Mouse (Mus musculus): ENCODE data around the gene Cldn34b3. TPM values are rescaled to one million over a fixed set of nuclear protein-coding genes. Genes with fewer than 3 reads are reported as not detected.
"Not testable (repeated sequence)": the region's sequence is repeated elsewhere in the genome, so short reads cannot be mapped to it uniquely, and the experiment has no call there.

Cldn34b3 gene
- total RNA-seq (2015; ENCODE audit: low replicate concordance) (not detected in 2 replicates), total RNA-seq (2017; ENCODE audit: low replicate concordance) (not detected in 2 replicates)

GRCm38 (mm10) chrX:76264004-76264403 is at the start of gene Cldn34b3:
TSS of gene Cldn34b3 (plus strand) at chrX:76264304.
- ATAC-seq (replicated peaks; ENCODE audit: low FRiP score, poor library complexity, severe bottlenecking) = not testable (repeated sequence)

Other genes with a start within 250 kb of the Cldn34b3 start
- gene Cldn34b4, start 129.0 kb downstream of the Cldn34b3 start, total RNA-seq (2015; ENCODE audit: low replicate concordance) = not detected in 2 replicates
- gene Cldn34b4, start 129.0 kb downstream of the Cldn34b3 start, total RNA-seq (2017; ENCODE audit: low replicate concordance) = not detected in 2 replicates